Mouse (Mus musculus): ENCODE results near the gene Prdm16.

- TF ChIP-seq POLR2A (IDR thresholded peaks at IDR 0.05; ENCODE audit: low read depth, low read length) (no peak), CTCF (IDR thresholded peaks at IDR 0.05; ENCODE audit: extremely low read depth, insufficient read depth, insufficient read length, insufficient replicate concordance) (no peak)
Observed at GRCm38 (mm10) chr4:154549497-154549896, 87.2 kb downstream of the Prdm16 start.
